Mouse (Mus musculus): ENCODE results near the gene Wdr46.

DNA sequence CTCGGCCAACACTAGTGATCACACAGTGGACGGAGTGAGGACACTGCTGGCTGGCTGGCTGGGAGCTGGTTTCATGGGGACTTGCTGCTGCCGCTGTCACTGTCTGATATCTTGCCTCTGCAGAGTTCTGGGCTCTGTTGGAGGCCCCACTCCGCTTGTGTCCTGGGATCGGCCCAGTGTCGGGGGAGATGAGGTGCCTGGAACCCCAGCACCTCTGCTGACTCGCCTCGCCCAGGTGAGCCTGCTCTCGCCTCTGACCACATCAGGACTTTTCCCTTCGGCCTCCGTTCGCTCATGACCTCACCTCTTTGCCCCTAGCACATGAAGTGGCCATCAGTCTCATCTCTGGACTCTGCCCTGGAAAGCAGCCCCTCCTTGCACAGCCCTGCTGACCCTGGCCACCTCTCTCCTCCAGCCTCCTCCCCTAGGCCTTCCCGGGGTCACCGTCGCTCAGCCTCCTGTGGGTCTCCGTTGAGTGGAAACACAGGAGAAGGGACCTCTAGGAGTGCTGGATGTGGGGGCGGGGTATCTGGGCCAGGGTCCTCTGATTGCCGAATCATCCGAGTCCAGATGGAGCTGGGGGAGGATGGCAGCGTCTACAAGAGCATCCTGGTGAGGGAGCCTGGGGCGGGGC, 4.9 kb upstream of the Wdr46 start:
- TF ChIP-seq CTCF (IDR thresholded peaks at IDR 0.05; ENCODE audit: low read depth, low read length) (no peak), POLR2A (IDR thresholded peaks at IDR 0.05; ENCODE audit: borderline replicate concordance, low read depth, low read length) (no peak)
